Mouse (Mus musculus): ENCODE data around the gene Slc25a13. TPM values are rescaled to one million over a fixed set of nuclear protein-coding genes. Genes with fewer than 3 reads are reported as not detected.
A peak's percentile ranks its signal among the peaks of the same experiment; 100 is the strongest.

Slc25a13 gene
- polyA plus RNA-seq, 1 experiment from 2014 or later = 35.0 TPM

GRCm38 (mm10) chr6:6027664-6028063, 189.3 kb downstream of the Slc25a13 start:
- H3K27me3 ChIP-seq = no peaks in the 10 kb centered on the region
- no peak overlapping the region for H3K4me2 ChIP-seq
- no peak overlapping the region for H3K9ac ChIP-seq
- 73% methylated on average over 6 of the region's 6 CpGs for WGBS (ENCODE audit: insufficient replicate concordance)
- H3K27ac ChIP-seq (replicated peaks) = no peak overlapping the region
- no peaks in the 10 kb centered on the region for H3K9me3 ChIP-seq (replicated peaks)
- no peaks in the 10 kb centered on the region for H3K4me1 ChIP-seq (replicated peaks)
- H3K4me3 ChIP-seq (replicated peaks) = no peak overlapping the region
- no peak for ATAC-seq (ENCODE audit: insufficient read depth)
- no peaks in the 10 kb centered on the region for H3K36me3 ChIP-seq (replicated peaks)

GRCm38 (mm10) chr6:6023976-6024375, 193.0 kb downstream of the Slc25a13 start:
- Histone ChIP-seq H3K9me3 (replicated peaks) (no peaks in the 10 kb centered on the region), H3K4me3 (replicated peaks) (no peak overlapping the region), H3K27ac (replicated peaks) (no peak overlapping the region), H3K9ac (no peak overlapping the region), H3K4me2 (no peak overlapping the region), H3K4me1 (replicated peaks) (no peaks in the 10 kb centered on the region), H3K36me3 (replicated peaks) (no peaks in the 10 kb centered on the region), H3K27me3 (no peaks in the 10 kb centered on the region)
- no peak for ATAC-seq (ENCODE audit: insufficient read depth)
- 49% methylated on average over 6 of the region's 6 CpGs for WGBS (ENCODE audit: insufficient replicate concordance)

- Histone ChIP-seq H3K27ac (replicated peaks) (no peak overlapping the region), H3K4me1 (replicated peaks) (no peaks in the 10 kb centered on the region), H3K27me3 (no peaks in the 10 kb centered on the region), H3K36me3 (replicated peaks) (no peaks in the 10 kb centered on the region), H3K9ac (no peak overlapping the region), H3K4me3 (replicated peaks) (no peak overlapping the region), H3K4me2 (no peak overlapping the region), H3K9me3 (replicated peaks) (no peaks in the 10 kb centered on the region)
- WGBS (ENCODE audit: insufficient replicate concordance) = 58% methylated on average over 9 of the region's 9 CpGs
- ATAC-seq (ENCODE audit: insufficient read depth) = no peak
Observed at GRCm38 (mm10) chr6:6016931-6017330, 200.0 kb downstream of the Slc25a13 start.

GRCm38 (mm10) chr6:6015616-6016015, 201.4 kb downstream of the Slc25a13 start:
- Histone ChIP-seq H3K4me2 (no peak overlapping the region), H3K27ac (replicated peaks) (no peak overlapping the region), H3K36me3 (replicated peaks) (no peaks in the 10 kb centered on the region), H3K4me1 (replicated peaks) (no peaks in the 10 kb centered on the region), H3K9me3 (replicated peaks) (no peaks in the 10 kb centered on the region), H3K4me3 (replicated peaks) (no peak overlapping the region), H3K9ac (no peak overlapping the region), H3K27me3 (no peaks in the 10 kb centered on the region)
- no peak for ATAC-seq (ENCODE audit: insufficient read depth)
- 36% methylated on average over 15 of the region's 15 CpGs for WGBS (ENCODE audit: insufficient replicate concordance)

- no peaks in the 10 kb centered on the region for H3K4me1 ChIP-seq (replicated peaks)
- no peak overlapping the region for H3K9ac ChIP-seq
- ATAC-seq (ENCODE audit: insufficient read depth) = no peak
- H3K36me3 ChIP-seq (replicated peaks) = no peaks in the 10 kb centered on the region
- H3K9me3 ChIP-seq (replicated peaks) = no peaks in the 10 kb centered on the region
- H3K27ac ChIP-seq (replicated peaks) = no peak overlapping the region
- 58% methylated on average over 2 of the region's 2 CpGs for WGBS (ENCODE audit: insufficient replicate concordance)
- H3K4me3 ChIP-seq (replicated peaks) = no peak overlapping the region
- peaks cover 3% of the 10 kb centered on the region for H3K27me3 ChIP-seq
- no peak overlapping the region for H3K4me2 ChIP-seq
Observed at GRCm38 (mm10) chr6:6011364-6011763, 205.6 kb downstream of the Slc25a13 start.

- Histone ChIP-seq H3K27me3 (peaks cover 13% of the 10 kb centered on the region), H3K4me3 (replicated peaks) (peak overlapping the region; percentile 53), H3K9me3 (replicated peaks) (no peaks in the 10 kb centered on the region), H3K4me1 (replicated peaks) (no peaks in the 10 kb centered on the region), H3K36me3 (replicated peaks) (no peaks in the 10 kb centered on the region), H3K9ac (no peak overlapping the region; the same call in 1 of the 2 replicates), H3K4me2 (peak overlapping the region; percentile 67), H3K27ac (replicated peaks) (no peak overlapping the region)
- 0 out of 2 replicates have a peak, but pooled peaks have one; percentile 22 for ATAC-seq (ENCODE audit: insufficient read depth)
- WGBS (ENCODE audit: insufficient replicate concordance) = 4% methylated on average over 42 of the region's 42 CpGs
Observed at GRCm38 (mm10) chr6:6005762-6006431, 211.1 kb downstream of the Slc25a13 start.

GRCm38 (mm10) chr6:6004756-6005485, 212.1 kb downstream of the Slc25a13 start:
- no peak overlapping the region for H3K4me2 ChIP-seq
- no peaks in the 10 kb centered on the region for H3K9me3 ChIP-seq (replicated peaks)
- peaks cover 13% of the 10 kb centered on the region for H3K27me3 ChIP-seq
- ATAC-seq (ENCODE audit: insufficient read depth) = no peak
- no peaks in the 10 kb centered on the region for H3K4me1 ChIP-seq (replicated peaks)
- no peak overlapping the region for H3K27ac ChIP-seq (replicated peaks)
- H3K9ac ChIP-seq = no peak overlapping the region
- H3K36me3 ChIP-seq (replicated peaks) = no peaks in the 10 kb centered on the region
- WGBS (ENCODE audit: insufficient replicate concordance) = 53% methylated on average over 12 of the region's 12 CpGs
- H3K4me3 ChIP-seq (replicated peaks) = no peak overlapping the region

- 65% methylated on average over 3 of the region's 3 CpGs for WGBS (ENCODE audit: insufficient replicate concordance)
- ATAC-seq (ENCODE audit: insufficient read depth) = no peak
Observed at GRCm38 (mm10) chr6:6002061-6002460, 214.9 kb downstream of the Slc25a13 start.

GRCm38 (mm10) chr6:5997535-5997934, 219.4 kb downstream of the Slc25a13 start:
- no peak overlapping the region for H3K27ac ChIP-seq (replicated peaks)
- no peaks in the 10 kb centered on the region for H3K9me3 ChIP-seq (replicated peaks)
- no peaks in the 10 kb centered on the region for H3K4me1 ChIP-seq (replicated peaks)
- no peaks in the 10 kb centered on the region for H3K36me3 ChIP-seq (replicated peaks)
- H3K4me3 ChIP-seq (replicated peaks) = no peak overlapping the region
- H3K9ac ChIP-seq = no peak overlapping the region
- WGBS (ENCODE audit: insufficient replicate concordance) = 34% methylated on average over 6 of the region's 6 CpGs
- no peak overlapping the region for H3K4me2 ChIP-seq
- no peaks in the 10 kb centered on the region for H3K27me3 ChIP-seq
- no peak for ATAC-seq (ENCODE audit: insufficient read depth)

More at GRCm38 (mm10) chr6:6002061-6002460, 214.9 kb downstream of the Slc25a13 start:
- Histone ChIP-seq H3K4me2 (no peak overlapping the region), H3K27me3 (peaks cover 13% of the 10 kb centered on the region), H3K27ac (replicated peaks) (no peak overlapping the region), H3K4me1 (replicated peaks) (no peaks in the 10 kb centered on the region), H3K4me3 (replicated peaks) (no peak overlapping the region), H3K36me3 (replicated peaks) (no peaks in the 10 kb centered on the region), H3K9me3 (replicated peaks) (no peaks in the 10 kb centered on the region), H3K9ac (no peak overlapping the region)

GRCm38 (mm10) chr6:5993056-5993455, 223.9 kb downstream of the Slc25a13 start:
- no peaks in the 10 kb centered on the region for H3K9me3 ChIP-seq (replicated peaks)
- no peaks in the 10 kb centered on the region for H3K36me3 ChIP-seq (replicated peaks)
- 55% methylated on average over 7 of the region's 7 CpGs for whole genome bisulfite sequencing (ENCODE audit: insufficient replicate concordance)
- ATAC-seq (ENCODE audit: insufficient read depth) = no peak
- no peak overlapping the region for H3K9ac ChIP-seq
- H3K4me1 ChIP-seq (replicated peaks) = no peaks in the 10 kb centered on the region
- H3K27me3 ChIP-seq = no peaks in the 10 kb centered on the region
- no peak overlapping the region for H3K4me3 ChIP-seq (replicated peaks)
- no peak overlapping the region for H3K4me2 ChIP-seq
- no peak overlapping the region for H3K27ac ChIP-seq (replicated peaks)

- Histone ChIP-seq H3K9me3 (replicated peaks) (no peaks in the 10 kb centered on the region), H3K4me2 (no peak overlapping the region), H3K36me3 (replicated peaks) (no peaks in the 10 kb centered on the region), H3K9ac (no peak overlapping the region), H3K27me3 (no peaks in the 10 kb centered on the region), H3K4me1 (replicated peaks) (no peaks in the 10 kb centered on the region), H3K27ac (replicated peaks) (no peak overlapping the region), H3K4me3 (replicated peaks) (no peak overlapping the region)
- no peak for ATAC-seq (ENCODE audit: insufficient read depth)
- WGBS (ENCODE audit: insufficient replicate concordance) = 60% methylated on average over 25 of the region's 25 CpGs
Observed at GRCm38 (mm10) chr6:5991817-5992755, 224.9 kb downstream of the Slc25a13 start.

Measured in liver, embryonic 15.5 days (tissue).